ENCODE assay signal across 8 mouse cellular contexts in genomic region chrX:160137861-160138717, GRCm38 (mm10). TPM values are rescaled to one million over a fixed set of nuclear protein-coding genes. Genes with fewer than 3 reads are reported as not detected.
DNase-seq lines count a peak whose midpoint lies in the region; ATAC-seq and TF ChIP-seq lines count a peak whose summit lies in the region.

Pdha1 (minus strand) TSS chrX:160138413.

- H3K9me3 ChIP-seq in forebrain, embryonic 15.5 days, result no peaks in the 10 kb centered on the region
- H3K9me3 ChIP-seq in lung, embryonic 14.5 days (ENCODE audit: low read depth, low read length), result no peaks in the 10 kb centered on the region

- H3K27ac ChIP-seq in forebrain, embryonic 15.5 days (replicated peaks), result peak within 1 kb of the TSS; percentile 88
- peak within 1 kb of the TSS; percentile 96 for H3K27ac ChIP-seq in layer of hippocampus, adult 2 months
- H3K27ac ChIP-seq in lung, embryonic 14.5 days (ENCODE audit: low read depth), result peak within 1 kb of the TSS; percentile 96
- H3K27ac ChIP-seq in olfactory bulb, adult 2 months (ENCODE audit: insufficient read depth, low read depth, low read length), result peak within 1 kb of the TSS; percentile 76
- H3K27ac ChIP-seq in thymus, adult 2 months (ENCODE audit: control insufficient read depth, insufficient read depth, low read length), result peak within 1 kb of the TSS; percentile 82

- H3K27me3 ChIP-seq in forebrain, embryonic 15.5 days, result no peaks in the 10 kb centered on the region
- no peaks in the 10 kb centered on the region for H3K27me3 ChIP-seq in lung, embryonic 14.5 days (ENCODE audit: insufficient read depth, low read length)
- no peaks in the 10 kb centered on the region for H3K27me3 ChIP-seq in thymus, adult 2 months (ENCODE audit: control insufficient read depth, insufficient read depth, low read length)

- intact Hi-C loops in heart, postnatal 25 days (cut with DNase I), result loop anchor here (10.0 kb wide), 1 partner anchor 627 kb away; the partner anchor contains the start of gene Rs1

- H3K36me3 ChIP-seq in forebrain, embryonic 15.5 days, result no peaks in the 10 kb centered on the region
- H3K36me3 ChIP-seq in lung, embryonic 14.5 days (ENCODE audit: insufficient read depth), result no peaks in the 10 kb centered on the region
- no peaks in the 10 kb centered on the region for H3K36me3 ChIP-seq in thymus, adult 2 months (ENCODE audit: control insufficient read depth, insufficient read depth, low read length)

- WGBS in forebrain, embryonic 15.5 days, result 21% methylated on average over 57 of the region's 67 CpGs
- 11% methylated on average over 56 of the region's 67 CpGs for WGBS in lung, embryonic 14.5 days
- WGBS in olfactory bulb, adult 2 months, result 18% methylated on average over 67 of the region's 67 CpGs
- WGBS in thymus, adult 2 months, result 3% methylated on average over 67 of the region's 67 CpGs

- peak; percentile 89 for DNase-seq in ES-CJ7 (ENCODE audit: low read depth, low spot score)
- DNase-seq in cerebellum, adult 11 months, result peak; percentile 75
- peak; percentile 86 for DNase-seq in heart, postnatal 25 days (ENCODE audit: low spot score)
- peak; percentile 78 to 80 for DNase-seq in layer of hippocampus, adult 2 months (ENCODE audit: low spot score in 2 of 2)
- peak; percentile 94 for DNase-seq in lung, embryonic 14.5 days
- DNase-seq in thymus, adult 2 months, result peak; percentile 78

- peaks cover 22% of the 10 kb centered on the region for H3K4me1 ChIP-seq in forebrain, embryonic 15.5 days
- H3K4me1 ChIP-seq in lung, embryonic 14.5 days (ENCODE audit: insufficient read depth), result no peaks in the 10 kb centered on the region
- H3K4me1 ChIP-seq in olfactory bulb, adult 2 months (ENCODE audit: control insufficient read depth, insufficient read depth, low read length), result no peaks in the 10 kb centered on the region
- H3K4me1 ChIP-seq in thymus, adult 2 months (replicated peaks; ENCODE audit: control insufficient read depth, insufficient read depth, low read length), result peaks cover 5% of the 10 kb centered on the region; the same call in 1 of the 2 replicates

- peak within 1 kb of the TSS; percentile 74 for H3K9ac ChIP-seq in forebrain, embryonic 15.5 days (replicated peaks)
- peak within 1 kb of the TSS; percentile 67 for H3K9ac ChIP-seq in lung, embryonic 14.5 days

- peak; percentile 27 for TF ChIP-seq CTCF in layer of hippocampus, adult 2 months (conservative IDR thresholded peaks at IDR 0.05)
- no peak for TF ChIP-seq CTCF in lung, embryonic 14.5 days (IDR thresholded peaks at IDR 0.05; ENCODE audit: low read depth)
- no peak for TF ChIP-seq CTCF in olfactory bulb, adult 2 months (IDR thresholded peaks at IDR 0.05; ENCODE audit: insufficient read depth, low read depth, low read length)
- TF ChIP-seq CTCF in thymus, adult 2 months (IDR thresholded peaks at IDR 0.05; ENCODE audit: borderline replicate concordance, control insufficient read depth, extremely low read depth, insufficient read depth, low read length, poor library complexity), result no peak

- ATAC-seq in forebrain, embryonic 15.5 days (replicated peaks), result peak; percentile 100
- ATAC-seq in lung, embryonic 14.5 days (ENCODE audit: insufficient read depth), result peak; percentile 97

- peak within 1 kb of the TSS; percentile 58 for H3K4me2 ChIP-seq in forebrain, embryonic 15.5 days (replicated peaks)
- peak within 1 kb of the TSS; percentile 67 for H3K4me2 ChIP-seq in lung, embryonic 14.5 days

- H3K4me3 ChIP-seq in forebrain, embryonic 15.5 days, result peak within 1 kb of the TSS; percentile 75
- peak within 1 kb of the TSS; percentile 72 for H3K4me3 ChIP-seq in layer of hippocampus, adult 2 months
- peak within 1 kb of the TSS; percentile 56 for H3K4me3 ChIP-seq in lung, embryonic 14.5 days (ENCODE audit: low read depth, low read length)
- H3K4me3 ChIP-seq in olfactory bulb, adult 2 months (ENCODE audit: insufficient read depth, low read depth, low read length), result peak within 1 kb of the TSS; percentile 72
- peak within 1 kb of the TSS; percentile 99 for H3K4me3 ChIP-seq in thymus, adult 2 months (ENCODE audit: control insufficient read depth, insufficient read depth, low read length)

- peak; percentile 69; the same call in 1 of the 2 replicates for TF ChIP-seq POLR2A in olfactory bulb, adult 2 months (IDR thresholded peaks at IDR 0.05; ENCODE audit: insufficient read depth, low read depth, low read length)
- TF ChIP-seq POLR2A in thymus, adult 2 months (IDR thresholded peaks at IDR 0.05; ENCODE audit: control insufficient read depth, extremely low read depth, insufficient read depth, low read length, poor library complexity), result peak; percentile 76; the same call in 1 of the 2 replicates

RNA-seq across cellular contexts. Expression of gene Pdha1, which starts in this region (rescaled TPM):
- 103 and 107 TPM in 2 replicates for polyA plus RNA-seq in forebrain, embryonic 15.5 days (2015; fragmentation: Nextera tagmentation; extraction: Ambion mirVana)
- 1,000 to 10,000 TPM; 1,149 to 1,208 TPM for total RNA-seq in heart, postnatal 25 days (2021)
- 100 to 1,000 TPM; 220 to 221 TPM for total RNA-seq in layer of hippocampus, adult 2 months (2021)
- polyA plus RNA-seq in lung, embryonic 14.5 days (2014; fragmentation: Nextera tagmentation; extraction: Ambion mirVana), result 121 and 123 TPM in 2 replicates
- polyA plus RNA-seq in olfactory bulb, adult 2 months (2012; ENCODE audit: insufficient read depth, insufficient read length, low replicate concordance, missing spikeins), result not detected in 2 replicates
- polyA plus RNA-seq in thymus, adult 2 months (2012; rRNA removed), result 77.3 and 82.8 TPM in 2 replicates

Comparison
In these comparisons a context has a peak if more than half of its experiments do, and no peak if none do; other contexts are left out.
1. Peak in every context shown above with its lines: DNase-seq, ATAC-seq, H3K4me3 ChIP-seq and H3K27ac ChIP-seq.
2. RNA of gene Pdha1 (total RNA-seq): 1,149 to 1,208 TPM in heart, postnatal 25 days; 220 to 221 TPM in layer of hippocampus, adult 2 months; every median in the first group is over 4 times any median in the second.